Mouse (Mus musculus): ENCODE data around the gene Hcn3. TPM values are rescaled to one million over a fixed set of nuclear protein-coding genes. Genes with fewer than 3 reads are reported as not detected.
A peak's percentile ranks its signal among the peaks of the same experiment; 100 is the strongest.

The Hcn3 gene
- polyA plus RNA-seq, 1 experiment from 2014 or later, result 3.6 TPM

- Histone ChIP-seq H3K27ac (no peak overlapping the region), H3K4me1 (peaks cover 10% of the 10 kb centered on the region), H3K9ac (no peak overlapping the region), H3K4me2 (no peak overlapping the region), H3K27me3 (peaks cover 15% of the 10 kb centered on the region; the same call in 1 of the 2 replicates), H3K4me3 (no peak overlapping the region), H3K36me3 (no peaks in the 10 kb centered on the region), H3K9me3 (no peaks in the 10 kb centered on the region)
- WGBS, result 94% methylated on average over 1 of the region's 1 CpGs
- ATAC-seq (ENCODE audit: insufficient number of reproducible peaks, insufficient read depth, low FRiP score, low TSS enrichment, low read depth), result no peak
Measured at GRCm38 (mm10) chr3:89133752-89134151, 26.2 kb downstream of the Hcn3 start.

GRCm38 (mm10) chr3:89133063-89133450 lies 26.9 kb downstream of the Hcn3 start:
- no peak for ATAC-seq (ENCODE audit: insufficient number of reproducible peaks, insufficient read depth, low FRiP score, low TSS enrichment, low read depth)
- Histone ChIP-seq H3K4me1 (peaks cover 10% of the 10 kb centered on the region), H3K9me3 (no peaks in the 10 kb centered on the region), H3K36me3 (no peaks in the 10 kb centered on the region), H3K4me3 (no peak overlapping the region), H3K27me3 (peaks cover 15% of the 10 kb centered on the region; the same call in 1 of the 2 replicates), H3K4me2 (no peak overlapping the region), H3K9ac (no peak overlapping the region), H3K27ac (no peak overlapping the region)
- 84% methylated on average over 7 of the region's 7 CpGs for WGBS

GRCm38 (mm10) chr3:89132285-89133062 lies 27.5 kb downstream of the Hcn3 start:
- Histone ChIP-seq H3K36me3 (no peaks in the 10 kb centered on the region), H3K4me1 (peaks cover 10% of the 10 kb centered on the region), H3K9ac (peak overlapping the region; percentile 62), H3K4me3 (peak overlapping the region; percentile 40), H3K27me3 (peaks cover 15% of the 10 kb centered on the region; the same call in 1 of the 2 replicates), H3K9me3 (no peaks in the 10 kb centered on the region), H3K4me2 (peak overlapping the region; percentile 73), H3K27ac (no peak overlapping the region)
- 15% methylated on average over 30 of the region's 30 CpGs for WGBS
- 0 out of 2 replicates have a peak, but pooled peaks have one; percentile 32 for ATAC-seq (ENCODE audit: insufficient number of reproducible peaks, insufficient read depth, low FRiP score, low TSS enrichment, low read depth)

GRCm38 (mm10) chr3:89131816-89132215 lies 28.2 kb downstream of the Hcn3 start:
- 37% methylated on average over 4 of the region's 4 CpGs for WGBS
- ATAC-seq (ENCODE audit: insufficient number of reproducible peaks, insufficient read depth, low FRiP score, low TSS enrichment, low read depth), result no peak
- Histone ChIP-seq H3K4me1 (peaks cover 10% of the 10 kb centered on the region), H3K4me2 (peak overlapping the region; percentile 73), H3K27ac (no peak overlapping the region), H3K9me3 (no peaks in the 10 kb centered on the region), H3K9ac (peak overlapping the region; percentile 62), H3K27me3 (peaks cover 15% of the 10 kb centered on the region; the same call in 1 of the 2 replicates), H3K36me3 (no peaks in the 10 kb centered on the region), H3K4me3 (peak overlapping the region; percentile 40)

GRCm38 (mm10) chr3:89129908-89130307 lies 30.1 kb downstream of the Hcn3 start:
- Histone ChIP-seq H3K4me2 (no peak overlapping the region), H3K36me3 (no peaks in the 10 kb centered on the region), H3K9ac (no peak overlapping the region), H3K27ac (no peak overlapping the region), H3K4me1 (peaks cover 10% of the 10 kb centered on the region), H3K9me3 (no peaks in the 10 kb centered on the region), H3K27me3 (peaks cover 8% of the 10 kb centered on the region; the same call in 1 of the 2 replicates), H3K4me3 (no peak overlapping the region)
- ATAC-seq (ENCODE audit: insufficient number of reproducible peaks, insufficient read depth, low FRiP score, low TSS enrichment, low read depth), result no peak
- 90% methylated on average over 3 of the region's 3 CpGs for WGBS

GRCm38 (mm10) chr3:89125981-89126380 lies 34.0 kb downstream of the Hcn3 start:
- no peak overlapping the region for H3K27ac ChIP-seq
- no peaks in the 10 kb centered on the region for H3K36me3 ChIP-seq
- H3K27me3 ChIP-seq, result no peaks in the 10 kb centered on the region
- no peak overlapping the region for H3K4me3 ChIP-seq
- 89% methylated on average over 3 of the region's 3 CpGs for WGBS
- no peaks in the 10 kb centered on the region for H3K9me3 ChIP-seq
- H3K9ac ChIP-seq, result no peak overlapping the region
- no peak for ATAC-seq (ENCODE audit: insufficient number of reproducible peaks, insufficient read depth, low FRiP score, low TSS enrichment, low read depth)
- no peak overlapping the region for H3K4me2 ChIP-seq
- no peaks in the 10 kb centered on the region for H3K4me1 ChIP-seq

GRCm38 (mm10) chr3:89124241-89124640 lies 35.8 kb downstream of the Hcn3 start:
- ATAC-seq (ENCODE audit: insufficient number of reproducible peaks, insufficient read depth, low FRiP score, low TSS enrichment, low read depth), result no peak
- no peak overlapping the region for H3K4me3 ChIP-seq
- H3K9ac ChIP-seq, result no peak overlapping the region
- no peaks in the 10 kb centered on the region for H3K4me1 ChIP-seq
- H3K9me3 ChIP-seq, result no peaks in the 10 kb centered on the region
- H3K27ac ChIP-seq, result no peak overlapping the region
- no peaks in the 10 kb centered on the region for H3K36me3 ChIP-seq
- H3K4me2 ChIP-seq, result no peak overlapping the region
- WGBS, result 78% methylated on average over 3 of the region's 3 CpGs
- no peaks in the 10 kb centered on the region for H3K27me3 ChIP-seq

GRCm38 (mm10) chr3:89123313-89123712 lies 36.7 kb downstream of the Hcn3 start:
- no peak overlapping the region for H3K4me3 ChIP-seq
- H3K36me3 ChIP-seq, result no peaks in the 10 kb centered on the region
- WGBS, result 75% methylated on average over 2 of the region's 2 CpGs
- no peaks in the 10 kb centered on the region for H3K4me1 ChIP-seq
- no peak overlapping the region for H3K27ac ChIP-seq
- H3K9me3 ChIP-seq, result no peaks in the 10 kb centered on the region
- no peak overlapping the region for H3K9ac ChIP-seq
- ATAC-seq (ENCODE audit: insufficient number of reproducible peaks, insufficient read depth, low FRiP score, low TSS enrichment, low read depth), result no peak
- no peaks in the 10 kb centered on the region for H3K27me3 ChIP-seq
- no peak overlapping the region for H3K4me2 ChIP-seq

GRCm38 (mm10) chr3:89115522-89115921 lies 44.5 kb downstream of the Hcn3 start:
- 11% methylated on average over 2 of the region's 2 CpGs for WGBS
- Histone ChIP-seq H3K4me1 (no peaks in the 10 kb centered on the region), H3K27ac (no peak overlapping the region), H3K9ac (no peak overlapping the region), H3K4me3 (no peak overlapping the region), H3K27me3 (no peaks in the 10 kb centered on the region), H3K36me3 (no peaks in the 10 kb centered on the region), H3K9me3 (no peaks in the 10 kb centered on the region), H3K4me2 (no peak overlapping the region)
- ATAC-seq (ENCODE audit: insufficient number of reproducible peaks, insufficient read depth, low FRiP score, low TSS enrichment, low read depth), result no peak

- H3K27me3 ChIP-seq, result no peaks in the 10 kb centered on the region
- no peaks in the 10 kb centered on the region for H3K4me1 ChIP-seq
- no peak for ATAC-seq (ENCODE audit: insufficient number of reproducible peaks, insufficient read depth, low FRiP score, low TSS enrichment, low read depth)
- H3K9me3 ChIP-seq, result no peaks in the 10 kb centered on the region
- no peaks in the 10 kb centered on the region for H3K36me3 ChIP-seq
- H3K27ac ChIP-seq, result no peak overlapping the region
- WGBS, result 80% methylated on average over 4 of the region's 4 CpGs
- H3K4me3 ChIP-seq, result no peak overlapping the region
- no peak overlapping the region for H3K4me2 ChIP-seq
- no peak overlapping the region for H3K9ac ChIP-seq
Measured at GRCm38 (mm10) chr3:89113058-89113457, 46.9 kb downstream of the Hcn3 start.

- WGBS, result 62% methylated on average over 1 of the region's 1 CpGs
- H3K27ac ChIP-seq, result no peak overlapping the region
- no peak overlapping the region for H3K9ac ChIP-seq
- no peaks in the 10 kb centered on the region for H3K4me1 ChIP-seq
- no peak for ATAC-seq (ENCODE audit: insufficient number of reproducible peaks, insufficient read depth, low FRiP score, low TSS enrichment, low read depth)
- no peaks in the 10 kb centered on the region for H3K36me3 ChIP-seq
- no peak overlapping the region for H3K4me2 ChIP-seq
- no peak overlapping the region for H3K4me3 ChIP-seq
- H3K9me3 ChIP-seq, result no peaks in the 10 kb centered on the region
- H3K27me3 ChIP-seq, result no peaks in the 10 kb centered on the region
Measured at GRCm38 (mm10) chr3:89108146-89108545, 51.9 kb downstream of the Hcn3 start.

- Histone ChIP-seq H3K4me3 (no peak overlapping the region), H3K27ac (no peak overlapping the region), H3K36me3 (no peaks in the 10 kb centered on the region), H3K4me2 (no peak overlapping the region), H3K27me3 (no peaks in the 10 kb centered on the region), H3K9me3 (no peaks in the 10 kb centered on the region), H3K9ac (no peak overlapping the region), H3K4me1 (peaks cover 2% of the 10 kb centered on the region; the same call in 1 of the 2 replicates)
- no peak for ATAC-seq (ENCODE audit: insufficient number of reproducible peaks, insufficient read depth, low FRiP score, low TSS enrichment, low read depth)
- WGBS, result 69% methylated on average over 3 of the region's 3 CpGs
Measured at GRCm38 (mm10) chr3:89107545-89107944, 52.5 kb downstream of the Hcn3 start.

All from embryonic facial prominence, embryonic 13.5 days (tissue).